Mouse (Mus musculus) liver, adult 2 months (tissue): ENCODE data around the gene Gm31371.
"Not testable (repeated sequence)": the region's sequence is repeated elsewhere in the genome, so short reads cannot be mapped to it uniquely, and the experiment has no call there.

Experiments
- CTCF ChIP-seq: fragments of 200-500 bp; IDR thresholded peaks from 2 replicates; pipeline ENCODE4 v1.5.1; 2011; ENCODE audit warnings: low read depth, low read length, control low read depth
- POLR2A ChIP-seq: fragments of 200-500 bp; IDR thresholded peaks from 2 replicates; pipeline ENCODE4 v1.6.1; 2011; ENCODE audit warnings: low read length, control low read depth; ENCODE audit not compliant: insufficient read depth; ENCODE audit errors: extremely low read depth

DNA sequence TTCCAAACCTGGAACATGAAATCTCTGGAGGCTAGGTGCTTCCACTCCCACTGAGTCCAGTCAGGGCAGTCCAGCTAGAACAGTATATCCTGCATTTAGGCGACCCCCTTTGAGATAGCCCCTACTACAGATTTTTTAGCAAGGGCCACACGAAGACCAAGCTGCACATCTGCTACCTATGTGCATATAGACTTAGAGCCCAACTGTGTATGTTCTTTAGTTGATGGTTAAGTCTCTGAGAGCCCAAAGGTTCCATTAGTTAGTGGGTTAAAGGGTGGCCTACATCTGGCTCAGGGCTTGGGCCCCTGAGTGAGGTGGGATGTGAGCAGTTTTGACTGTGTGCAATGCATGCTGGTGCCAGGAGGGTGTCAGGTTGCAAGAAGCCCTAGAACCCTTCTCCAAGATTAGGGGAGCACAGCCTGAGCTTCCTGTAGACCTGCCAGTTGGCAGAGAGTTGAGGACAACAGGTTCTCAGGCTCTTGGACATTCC, 32.4 kb downstream of the Gm31371 start:
- TF ChIP-seq POLR2A, CTCF: not testable (repeated sequence)
